Mouse (Mus musculus) megakaryocyte progenitor cell, adult 5-6 weeks (primary cell): ENCODE results near the gene Evx2. TPM values are rescaled to one million over a fixed set of nuclear protein-coding genes. Genes with fewer than 3 reads are reported as not detected.

Experiments
- ATAC-seq: replicated peaks from 2 replicates; pipeline ENCODE4 v1.8.0; 2016; ENCODE audit warnings: mild to moderate bottlenecking, moderate TSS enrichment, inconsistent platforms; ENCODE audit not compliant: poor library complexity
- total RNA-seq, 2 experiments: library from RNA; stranded (forward) in 1 of 2; stranded (reverse) in 1 of 2; fragments of 157-497, 149-512 nt in 1 of 2; fragments of 200-1000 nt in 1 of 2; gene quantifications; 2 replicates each; pipeline versions ENCODE4 v1.2.3 to v1.2.4; 2015 to 2017

The Evx2 gene
- total RNA-seq (2015) (not detected in 2 replicates), total RNA-seq (2017) (not detected in 2 replicates)

DNA sequence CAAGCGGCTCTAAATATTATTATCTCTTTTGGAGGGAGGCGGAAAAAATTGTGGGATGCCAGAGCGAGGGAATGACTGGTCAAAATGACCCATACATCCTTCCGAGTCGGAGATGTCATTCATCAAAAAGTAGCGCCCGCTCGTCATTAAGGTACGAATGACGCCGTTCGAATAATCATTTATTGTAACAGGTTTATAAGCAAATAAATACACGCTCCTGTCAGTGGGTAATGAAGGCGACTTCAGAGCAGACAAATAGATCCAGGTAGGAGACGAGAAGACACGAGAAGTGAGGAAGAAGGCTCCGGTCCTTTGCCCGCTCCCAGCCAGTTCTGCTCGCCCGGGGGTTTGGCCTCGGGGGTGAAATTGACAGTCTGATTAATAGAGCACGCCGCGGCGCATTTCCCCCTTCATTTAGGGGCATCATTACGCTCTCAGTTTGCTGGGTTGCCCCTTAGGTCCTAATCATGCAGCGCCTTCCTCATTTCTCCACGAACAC lies at the start of gene Evx2:
Gene Evx2 (minus strand): TSS at position 51 of the 499 bp plus-strand sequence.
- ATAC-seq, result no peak

DNA sequence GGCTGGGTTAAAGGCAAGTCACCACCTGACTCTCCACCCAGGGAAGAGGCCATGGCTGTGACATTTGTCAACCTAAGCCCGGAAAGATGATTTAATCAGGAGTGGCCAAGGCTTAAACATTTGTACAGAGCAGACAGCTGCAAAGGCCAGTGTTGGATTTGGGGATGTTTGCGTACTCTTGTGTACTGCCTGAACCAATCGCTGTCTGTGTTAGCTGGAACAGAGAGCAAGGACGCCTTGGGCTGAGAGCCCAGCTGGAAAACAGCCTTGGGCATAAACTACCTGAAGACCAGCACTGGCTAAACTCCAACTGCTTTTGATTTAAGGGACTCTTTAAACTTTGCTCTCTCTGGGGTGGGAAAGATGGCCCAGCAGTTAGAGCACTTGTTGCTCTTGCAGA lies 49.3 kb upstream of the Evx2 start:
- ATAC-seq, result no peak

DNA sequence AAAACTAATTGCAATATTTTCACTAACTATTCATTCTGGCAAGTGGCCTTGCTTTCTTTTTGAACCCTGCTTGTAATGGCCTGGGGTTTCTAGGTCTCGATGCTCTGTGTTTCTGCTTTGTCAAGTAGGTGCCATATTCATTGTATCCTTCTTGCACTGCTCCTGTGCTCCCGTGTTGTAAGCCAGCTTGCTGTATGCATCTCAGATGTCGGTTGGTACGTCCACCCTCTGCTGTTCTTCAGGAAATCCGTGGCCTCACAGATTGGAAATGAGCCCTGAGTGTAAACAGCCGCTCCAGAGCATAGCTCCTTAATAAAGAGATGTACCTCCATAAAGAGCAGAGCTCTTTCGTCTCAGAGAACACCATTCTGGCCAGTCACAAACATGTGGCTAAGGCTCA lies 48.2 kb upstream of the Evx2 start:
- ATAC-seq, result no peak

- no peak for ATAC-seq
Observed at GRCm38 (mm10) chr2:74706393-74706960, 47.1 kb upstream of the Evx2 start.

GRCm38 (mm10) chr2:74705467-74706089 lies 46.2 kb upstream of the Evx2 start:
- ATAC-seq, result 0 out of 2 replicates have a peak, but pooled peaks have one; percentile 14

DNA sequence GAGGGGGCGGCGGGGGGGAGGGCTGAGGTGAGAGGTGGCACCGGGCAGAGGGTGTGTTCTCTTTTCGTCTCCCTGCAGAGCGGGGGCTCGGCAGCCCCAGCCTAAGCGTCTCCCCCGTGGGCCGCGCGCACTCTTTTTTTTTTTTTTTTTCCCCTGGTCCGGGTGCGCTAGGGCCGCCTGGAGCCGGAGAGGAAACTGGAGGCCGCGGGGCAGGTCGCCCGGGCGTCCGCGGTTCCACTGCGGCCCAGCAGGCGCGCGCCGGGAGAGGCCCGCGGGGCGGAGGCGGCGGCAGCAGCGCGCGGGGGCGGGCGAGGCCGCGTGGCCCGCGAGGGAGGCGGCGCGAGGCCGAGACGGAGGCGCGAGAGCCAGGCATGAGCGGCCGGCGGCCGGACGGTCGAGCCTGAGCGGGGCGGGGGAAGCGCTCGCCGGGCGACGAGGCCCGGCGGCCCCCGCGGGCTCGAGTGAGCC lies 45.7 kb upstream of the Evx2 start:
- no peak for ATAC-seq

DNA sequence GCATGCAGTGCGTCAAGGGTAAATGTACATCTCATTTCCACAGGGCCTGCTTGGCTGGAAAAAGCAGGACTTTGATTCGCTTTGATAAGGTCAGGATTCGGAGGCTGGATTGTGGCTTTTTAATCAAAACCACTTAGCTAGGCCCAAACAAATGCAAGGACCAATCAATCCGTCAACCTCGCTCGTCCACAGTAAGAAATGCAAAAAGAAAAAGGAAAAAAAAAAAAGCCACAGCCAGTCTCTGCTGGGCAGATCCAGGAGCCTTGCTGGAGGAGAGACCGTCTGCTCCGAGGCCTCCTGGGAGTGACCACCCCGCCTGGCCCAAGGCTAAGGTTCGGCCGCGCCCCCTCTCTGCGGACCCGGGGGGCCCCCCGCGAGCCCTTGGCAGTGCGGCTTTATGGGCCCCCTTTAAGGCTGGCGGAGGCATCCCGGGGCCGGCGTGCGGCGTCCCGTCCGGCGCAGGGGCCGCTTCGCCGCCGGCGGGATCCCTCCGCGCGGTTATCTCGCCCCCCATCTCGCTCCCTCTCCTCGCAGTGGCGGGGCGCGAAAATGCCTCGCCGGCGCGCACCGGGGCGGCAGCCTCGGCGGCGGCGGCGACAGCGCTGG lies 45.1 kb upstream of the Evx2 start, which contains the start of gene Hoxd8:
Gene Hoxd8 (plus strand): TSS at position 223 of the 606 bp plus-strand sequence.
- no peak for ATAC-seq

DNA sequence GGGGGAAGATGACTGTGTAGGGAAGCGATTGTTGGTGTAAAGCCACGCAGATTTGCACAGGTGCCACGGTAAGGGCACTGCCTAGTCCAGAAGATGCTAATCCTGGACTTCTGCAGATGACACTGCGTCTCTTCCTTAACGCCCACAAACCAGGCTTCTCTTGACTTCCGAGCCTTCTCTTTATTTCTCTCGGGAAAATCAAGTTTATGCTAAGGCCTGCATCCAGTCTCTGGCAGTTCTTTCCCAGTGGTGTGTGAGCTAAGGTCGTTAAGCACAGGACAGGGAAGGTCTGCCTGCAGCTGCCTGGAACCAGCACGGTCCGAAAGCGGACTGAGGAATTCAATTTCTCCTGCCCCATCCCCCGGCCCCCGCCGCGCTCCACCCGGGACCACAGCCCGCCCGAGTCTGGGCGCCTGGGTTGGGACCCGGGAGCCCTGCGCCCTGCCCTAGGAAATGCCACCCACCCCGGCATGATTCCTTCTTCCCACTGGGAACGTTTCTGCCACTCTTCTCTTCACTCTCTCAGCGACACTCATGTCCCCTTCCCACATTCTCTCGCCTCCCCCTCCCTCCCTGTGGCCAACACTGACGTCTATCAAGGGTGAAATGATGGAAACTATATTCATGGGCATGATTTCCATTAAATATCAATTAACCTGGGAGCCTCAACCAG lies 44.5 kb upstream of the Evx2 start:
- no peak for ATAC-seq

DNA sequence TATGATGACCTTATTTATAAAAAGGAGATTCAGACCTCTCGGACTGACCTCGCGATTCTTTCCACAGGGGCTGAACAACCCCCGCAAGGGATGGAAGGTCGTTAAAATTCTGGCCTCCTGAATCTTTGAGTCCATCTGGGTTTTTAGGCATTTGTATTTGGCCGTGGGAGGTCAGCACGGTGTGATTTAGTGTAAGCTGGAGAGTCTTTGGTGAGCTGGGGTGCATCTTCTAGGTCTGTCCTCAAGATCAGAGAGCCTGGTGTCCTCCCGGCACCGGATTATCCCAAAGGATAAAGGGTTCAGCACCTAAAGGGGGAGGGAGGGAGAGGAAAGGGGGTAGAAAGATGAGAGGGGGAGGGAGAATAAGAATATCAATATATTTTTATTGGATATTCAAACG lies 44.0 kb upstream of the Evx2 start:
- no peak for ATAC-seq

DNA sequence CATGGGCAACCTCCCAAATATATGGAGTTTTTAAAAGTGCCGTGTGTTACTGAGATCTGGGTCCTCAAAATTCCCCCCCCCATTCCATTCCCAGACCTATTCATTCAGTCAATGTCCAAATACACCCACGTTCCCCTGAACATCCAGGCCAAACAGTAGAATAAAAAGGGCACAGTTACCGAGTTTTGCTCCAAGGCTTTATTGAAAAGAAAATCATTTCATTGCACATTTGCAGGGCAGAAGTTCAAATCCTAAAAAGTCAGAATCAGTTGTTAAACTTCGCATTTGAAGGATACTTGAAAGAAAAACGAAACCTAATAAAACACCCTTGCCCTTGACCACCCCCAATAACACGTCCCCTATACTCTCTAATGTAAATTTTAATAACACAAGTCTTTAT lies 43.5 kb upstream of the Evx2 start:
- no peak for ATAC-seq

- ATAC-seq, result peak; percentile 54; the same call in 1 of the 2 replicates
Observed at GRCm38 (mm10) chr2:74701949-74702819, 42.8 kb upstream of the Evx2 start.

- no peak for ATAC-seq
Observed at GRCm38 (mm10) chr2:74700546-74701112, 41.3 kb upstream of the Evx2 start.

GRCm38 (mm10) chr2:74699664-74700545 lies 40.5 kb upstream of the Evx2 start:
- ATAC-seq, result no peak

DNA sequence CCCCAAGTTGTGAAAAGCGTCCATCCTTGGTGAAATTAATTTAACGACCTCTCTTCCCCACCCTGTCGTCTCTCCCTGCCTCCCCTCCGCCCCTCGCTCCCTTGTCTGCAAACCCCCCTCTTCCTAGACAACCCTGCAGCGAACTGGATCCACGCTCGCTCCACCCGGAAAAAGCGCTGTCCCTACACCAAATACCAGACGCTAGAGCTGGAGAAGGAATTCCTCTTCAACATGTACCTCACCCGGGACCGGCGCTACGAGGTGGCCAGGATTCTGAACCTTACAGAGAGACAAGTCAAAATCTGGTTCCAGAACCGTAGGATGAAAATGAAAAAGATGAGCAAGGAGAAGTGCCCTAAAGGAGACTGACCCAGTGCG lies 39.7 kb upstream of the Evx2 start:
- no peak for ATAC-seq

GRCm38 (mm10) chr2:74698201-74699052 lies 39.1 kb upstream of the Evx2 start:
- no peak for ATAC-seq

- no peak; the same call in 1 of the 2 replicates for ATAC-seq
Observed at GRCm38 (mm10) chr2:74697567-74698121, 38.3 kb upstream of the Evx2 start, which contains the start of gene Hoxd9. Gene Hoxd9 (plus strand): TSS chr2:74697727.

- no peak for ATAC-seq
Observed at GRCm38 (mm10) chr2:74696442-74697335, 37.3 kb upstream of the Evx2 start.
